Mouse (Mus musculus): ENCODE results near the gene Gm19935.

Gene Gm19935

GRCm38 (mm10) chr8:90828987-90829740 lies 12.0 kb upstream of the Gm19935 start:
- DNase-seq = no peak

GRCm38 (mm10) chr8:90828181-90828986 lies 11.2 kb upstream of the Gm19935 start, which contains the start of gene Chd9:
TSS of gene Chd9 (plus strand) at chr8:90828352.
- DNase-seq = peak; percentile 96

- DNase-seq = no peak
These were observed 8.3 kb upstream of the Gm19935 start for GRCm38 (mm10) chr8:90825459-90825871.

GRCm38 (mm10) chr8:90822443-90822842 lies 5.2 kb upstream of the Gm19935 start:
- peak; percentile 46 for DNase-seq

GRCm38 (mm10) chr8:90820321-90820696 lies 3.1 kb upstream of the Gm19935 start:
- DNase-seq = no peak

GRCm38 (mm10) chr8:90819561-90820320 lies 2.5 kb upstream of the Gm19935 start:
- no peak for DNase-seq

- no peak for DNase-seq
These were observed 921 bp downstream of the Gm19935 start for GRCm38 (mm10) chr8:90816061-90816882.

- no peak for DNase-seq
These were observed 3.4 kb downstream of the Gm19935 start for GRCm38 (mm10) chr8:90813602-90814320.

- DNase-seq = peak; percentile 15
These were observed 17.7 kb downstream of the Gm19935 start for GRCm38 (mm10) chr8:90799473-90799872.

- peak; percentile 89 for DNase-seq
These were observed 22.0 kb downstream of the Gm19935 start for GRCm38 (mm10) chr8:90794990-90795861.

- peak; percentile 88 for DNase-seq
These were observed 23.5 kb downstream of the Gm19935 start for GRCm38 (mm10) chr8:90793710-90794109.

- no peak for DNase-seq
These were observed 25.6 kb downstream of the Gm19935 start for GRCm38 (mm10) chr8:90791616-90792015.

- no peak for DNase-seq
These were observed 47.4 kb downstream of the Gm19935 start for GRCm38 (mm10) chr8:90769791-90770190.
